Mouse (Mus musculus) layer of hippocampus, postnatal 25 days (tissue): ENCODE measurements around the gene Aplnr. TPM values are rescaled to one million over a fixed set of nuclear protein-coding genes. Genes with fewer than 3 reads are reported as not detected.

Experiments used
- DNase-seq, 2 experiments: peaks; one replicate each; pipeline ENCODE4 v3.0.0; 2022; ENCODE audit warnings: mixed read lengths in 2 of 2, low spot score in 1 of 2; ENCODE audit errors: extremely low spot score in 1 of 2
- total RNA-seq, 2 experiments: library from RNA; stranded (reverse); gene quantifications; 2 replicates each; pipeline ENCODE4 v1.2.3; 2021

Gene Aplnr
- total RNA-seq, 2 experiments from 2014 or later = 1.1 to 1.4 TPM

GRCm38 (mm10) chr2:85136831-85137520 is 951 bp downstream of the Aplnr start:
- DNase-seq = no peak

- no peak for DNase-seq
Measured at GRCm38 (mm10) chr2:85137601-85138140, 1.6 kb downstream of the Aplnr start.

GRCm38 (mm10) chr2:85138143-85138542 is 2.1 kb downstream of the Aplnr start:
- DNase-seq = no peak

GRCm38 (mm10) chr2:85139393-85139792 is 3.4 kb downstream of the Aplnr start:
- DNase-seq = no peak

- no peak for DNase-seq
Measured at GRCm38 (mm10) chr2:85139846-85140245, 3.8 kb downstream of the Aplnr start.

GRCm38 (mm10) chr2:85140833-85141232 is 4.8 kb downstream of the Aplnr start:
- no peak for DNase-seq

- no peak for DNase-seq
Measured at GRCm38 (mm10) chr2:85144908-85145307, 8.9 kb downstream of the Aplnr start.

- no peak for DNase-seq
Measured at GRCm38 (mm10) chr2:85145346-85145745, 9.3 kb downstream of the Aplnr start.

GRCm38 (mm10) chr2:85147481-85147880 is 11.5 kb downstream of the Aplnr start:
- DNase-seq = no peak

GRCm38 (mm10) chr2:85150373-85150772 is 14.3 kb downstream of the Aplnr start:
- no peak for DNase-seq

GRCm38 (mm10) chr2:85151233-85151632 is 15.2 kb downstream of the Aplnr start:
- DNase-seq = no peak

GRCm38 (mm10) chr2:85155334-85155733 is 19.3 kb downstream of the Aplnr start:
- DNase-seq = no peak

GRCm38 (mm10) chr2:85156136-85156535 is 20.1 kb downstream of the Aplnr start:
- no peak for DNase-seq

- no peak for DNase-seq
Measured at GRCm38 (mm10) chr2:85157382-85157781, 21.4 kb downstream of the Aplnr start.

GRCm38 (mm10) chr2:85160901-85161637 is 25.0 kb downstream of the Aplnr start:
- DNase-seq = no peak

GRCm38 (mm10) chr2:85161638-85162093 is 25.6 kb downstream of the Aplnr start:
- DNase-seq = no peak

GRCm38 (mm10) chr2:85163311-85164047 is 27.5 kb downstream of the Aplnr start:
- DNase-seq = no peak

- DNase-seq = no peak
Measured at GRCm38 (mm10) chr2:85167624-85168023, 31.6 kb downstream of the Aplnr start.

GRCm38 (mm10) chr2:85168327-85168726 is 32.3 kb downstream of the Aplnr start:
- no peak for DNase-seq

GRCm38 (mm10) chr2:85172071-85172762 is 36.2 kb downstream of the Aplnr start:
- no peak for DNase-seq
